Mouse (Mus musculus): ENCODE measurements around the gene Mtch1. TPM values are rescaled to one million over a fixed set of nuclear protein-coding genes. Genes with fewer than 3 reads are reported as not detected.
A peak's percentile ranks its signal among the peaks of the same experiment; 100 is the strongest.
"Not testable (repeated sequence)": the region's sequence is repeated elsewhere in the genome, so short reads cannot be mapped to it uniquely, and the experiment has no call there.

The Mtch1 gene
- polyA plus RNA-seq, 1 experiment from 2014 or later, result 368 TPM

GRCm38 (mm10) chr17:29361982-29362691 is 14.4 kb upstream of the Mtch1 start:
- Histone ChIP-seq H3K27ac (no peak overlapping the region), H3K9ac (replicated peaks) (no peak overlapping the region), H3K36me3 (no peaks in the 10 kb centered on the region), H3K9me3 (no peaks in the 10 kb centered on the region), H3K27me3 (no peaks in the 10 kb centered on the region), H3K4me3 (replicated peaks) (no peak overlapping the region), H3K4me2 (no peak overlapping the region), H3K4me1 (replicated peaks) (peaks cover 7% of the 10 kb centered on the region; the same call in 1 of the 2 replicates)
- 53% methylated on average over 8 of the region's 8 CpGs for WGBS
- ATAC-seq (ENCODE audit: insufficient number of reproducible peaks, insufficient read depth, low FRiP score, low TSS enrichment, low read depth), result no peak

GRCm38 (mm10) chr17:29360761-29361221 is 13.1 kb upstream of the Mtch1 start, which contains the start of gene Fgd2:
TSS of gene Fgd2 (plus strand) at chr17:29360914.
- Histone ChIP-seq H3K4me2 (no peak within 1 kb of the TSS), H3K27ac (no peak within 1 kb of the TSS), H3K9ac (replicated peaks) (no peak within 1 kb of the TSS), H3K27me3 (no peaks in the 10 kb centered on the region), H3K9me3 (no peaks in the 10 kb centered on the region), H3K4me3 (replicated peaks) (no peak within 1 kb of the TSS), H3K4me1 (replicated peaks) (peaks cover 21% of the 10 kb centered on the region), H3K36me3 (no peaks in the 10 kb centered on the region)
- no peak for ATAC-seq (ENCODE audit: insufficient number of reproducible peaks, insufficient read depth, low FRiP score, low TSS enrichment, low read depth)
- 10% methylated on average over 5 of the region's 5 CpGs for WGBS

GRCm38 (mm10) chr17:29358928-29359327 is 11.2 kb upstream of the Mtch1 start:
- no peaks in the 10 kb centered on the region for H3K9me3 ChIP-seq
- H3K9ac ChIP-seq (replicated peaks), result no peak overlapping the region
- ATAC-seq (ENCODE audit: insufficient number of reproducible peaks, insufficient read depth, low FRiP score, low TSS enrichment, low read depth), result no peak
- 63% methylated on average over 3 of the region's 3 CpGs for WGBS
- no peaks in the 10 kb centered on the region for H3K27me3 ChIP-seq
- no peak overlapping the region for H3K4me2 ChIP-seq
- H3K27ac ChIP-seq, result no peak overlapping the region
- H3K4me3 ChIP-seq (replicated peaks), result no peak overlapping the region
- no peaks in the 10 kb centered on the region for H3K36me3 ChIP-seq
- peaks cover 30% of the 10 kb centered on the region for H3K4me1 ChIP-seq (replicated peaks)

GRCm38 (mm10) chr17:29356882-29357281 is 9.1 kb upstream of the Mtch1 start:
- H3K9me3 ChIP-seq, result no peaks in the 10 kb centered on the region
- peaks cover 30% of the 10 kb centered on the region for H3K4me1 ChIP-seq (replicated peaks)
- no peaks in the 10 kb centered on the region for H3K27me3 ChIP-seq
- H3K27ac ChIP-seq, result peak overlapping the region; percentile 92; the same call in 1 of the 2 replicates
- H3K4me2 ChIP-seq, result peak overlapping the region; percentile 65
- H3K9ac ChIP-seq (replicated peaks), result 0 out of 2 replicates have a peak overlapping the region, but pooled peaks have one; percentile 51
- ATAC-seq (ENCODE audit: insufficient number of reproducible peaks, insufficient read depth, low FRiP score, low TSS enrichment, low read depth), result peak; percentile 36; the same call in 1 of the 2 replicates
- H3K36me3 ChIP-seq, result no peaks in the 10 kb centered on the region
- peak overlapping the region; percentile 32 for H3K4me3 ChIP-seq (replicated peaks)
- 25% methylated on average over 9 of the region's 9 CpGs for WGBS

- Histone ChIP-seq H3K9ac (replicated peaks) (peak overlapping the region; percentile 51; the same call in 1 of the 2 replicates), H3K4me1 (replicated peaks) (peaks cover 30% of the 10 kb centered on the region), H3K27ac (peak overlapping the region; percentile 92), H3K27me3 (no peaks in the 10 kb centered on the region), H3K4me2 (peak overlapping the region; percentile 65), H3K36me3 (no peaks in the 10 kb centered on the region), H3K9me3 (no peaks in the 10 kb centered on the region), H3K4me3 (replicated peaks) (peak overlapping the region; percentile 32)
- ATAC-seq (ENCODE audit: insufficient number of reproducible peaks, insufficient read depth, low FRiP score, low TSS enrichment, low read depth), result peak; percentile 89
- WGBS, result 1% methylated on average over 11 of the region's 11 CpGs
These were observed 8.7 kb upstream of the Mtch1 start for GRCm38 (mm10) chr17:29356479-29356856.

GRCm38 (mm10) chr17:29355841-29356478 is 8.2 kb upstream of the Mtch1 start:
- peak overlapping the region; percentile 92 for H3K27ac ChIP-seq
- WGBS, result 16% methylated on average over 17 of the region's 17 CpGs
- no peaks in the 10 kb centered on the region for H3K27me3 ChIP-seq
- peak overlapping the region; percentile 51 for H3K9ac ChIP-seq (replicated peaks)
- peak overlapping the region; percentile 32 for H3K4me3 ChIP-seq (replicated peaks)
- peaks cover 29% of the 10 kb centered on the region for H3K4me1 ChIP-seq (replicated peaks)
- peak; percentile 17; the same call in 1 of the 2 replicates for ATAC-seq (ENCODE audit: insufficient number of reproducible peaks, insufficient read depth, low FRiP score, low TSS enrichment, low read depth)
- no peaks in the 10 kb centered on the region for H3K36me3 ChIP-seq
- no peaks in the 10 kb centered on the region for H3K9me3 ChIP-seq
- H3K4me2 ChIP-seq, result peak overlapping the region; percentile 65

- 54% methylated on average over 5 of the region's 5 CpGs for WGBS
- peak overlapping the region; percentile 92 for H3K27ac ChIP-seq
- peak overlapping the region; percentile 51; the same call in 1 of the 2 replicates for H3K9ac ChIP-seq (replicated peaks)
- H3K4me1 ChIP-seq (replicated peaks), result peaks cover 24% of the 10 kb centered on the region
- H3K27me3 ChIP-seq, result no peaks in the 10 kb centered on the region
- peak overlapping the region; percentile 65; the same call in 1 of the 2 replicates for H3K4me2 ChIP-seq
- H3K4me3 ChIP-seq (replicated peaks), result no peak overlapping the region
- no peaks in the 10 kb centered on the region for H3K36me3 ChIP-seq
- H3K9me3 ChIP-seq, result no peaks in the 10 kb centered on the region
- ATAC-seq (ENCODE audit: insufficient number of reproducible peaks, insufficient read depth, low FRiP score, low TSS enrichment, low read depth), result peak; percentile 54; the same call in 1 of the 2 replicates
These were observed 7.7 kb upstream of the Mtch1 start for GRCm38 (mm10) chr17:29355461-29355840.

- not testable (repeated sequence) for H3K27ac ChIP-seq; ATAC-seq (ENCODE audit: insufficient number of reproducible peaks, insufficient read depth, low FRiP score, low TSS enrichment, low read depth); H3K4me3 ChIP-seq (replicated peaks); H3K9me3 ChIP-seq; H3K4me2 ChIP-seq; H3K36me3 ChIP-seq; H3K27me3 ChIP-seq; H3K9ac ChIP-seq (replicated peaks)
- WGBS, result 78% methylated on average over 5 of the region's 5 CpGs
- peaks cover 26% of the 10 kb centered on the region for H3K4me1 ChIP-seq (replicated peaks)
These were observed 3.3 kb upstream of the Mtch1 start for GRCm38 (mm10) chr17:29351056-29351455.

GRCm38 (mm10) chr17:29348996-29349395 is 1.3 kb upstream of the Mtch1 start:
- Histone ChIP-seq H3K27me3 (no peaks in the 10 kb centered on the region), H3K4me1 (replicated peaks) (peaks cover 22% of the 10 kb centered on the region), H3K36me3 (peaks cover 7% of the 10 kb centered on the region), H3K9me3 (no peaks in the 10 kb centered on the region), H3K4me2 (no peak overlapping the region), H3K4me3 (replicated peaks) (no peak overlapping the region), H3K27ac (no peak overlapping the region), H3K9ac (replicated peaks) (no peak overlapping the region)
- no peak for ATAC-seq (ENCODE audit: insufficient number of reproducible peaks, insufficient read depth, low FRiP score, low TSS enrichment, low read depth)
- whole genome bisulfite sequencing, result 73% methylated on average over 2 of the region's 2 CpGs

GRCm38 (mm10) chr17:29347126-29347644 is 549 bp downstream of the Mtch1 start:
- WGBS, result 2% methylated on average over 45 of the region's 45 CpGs
- peak overlapping the region; percentile 73 for H3K4me2 ChIP-seq
- ATAC-seq (ENCODE audit: insufficient number of reproducible peaks, insufficient read depth, low FRiP score, low TSS enrichment, low read depth), result peak; percentile 6; the same call in 1 of the 2 replicates

GRCm38 (mm10) chr17:29346496-29347125 is 1.1 kb downstream of the Mtch1 start:
- peak overlapping the region; percentile 73 for H3K4me2 ChIP-seq
- H3K36me3 ChIP-seq, result peaks cover 28% of the 10 kb centered on the region
- peak overlapping the region; percentile 96 for H3K4me3 ChIP-seq (replicated peaks)
- H3K27me3 ChIP-seq, result no peaks in the 10 kb centered on the region
- ATAC-seq (ENCODE audit: insufficient number of reproducible peaks, insufficient read depth, low FRiP score, low TSS enrichment, low read depth), result no peak
- H3K27ac ChIP-seq, result peak overlapping the region; percentile 95
- peak overlapping the region; percentile 92 for H3K9ac ChIP-seq (replicated peaks)
- no peaks in the 10 kb centered on the region for H3K9me3 ChIP-seq
- WGBS, result 5% methylated on average over 11 of the region's 11 CpGs
- peaks cover 38% of the 10 kb centered on the region for H3K4me1 ChIP-seq (replicated peaks)

More at GRCm38 (mm10) chr17:29347126-29347644, 549 bp downstream of the Mtch1 start:
- Histone ChIP-seq H3K27me3 (no peaks in the 10 kb centered on the region), H3K9me3 (no peaks in the 10 kb centered on the region), H3K36me3 (peaks cover 25% of the 10 kb centered on the region), H3K4me3 (replicated peaks) (peak overlapping the region; percentile 96), H3K27ac (peak overlapping the region; percentile 95), H3K9ac (replicated peaks) (peak overlapping the region; percentile 92), H3K4me1 (replicated peaks) (peaks cover 33% of the 10 kb centered on the region)
